Mouse (Mus musculus) liver, postnatal 0 days (tissue): ENCODE data around the gene Appl2. TPM values are rescaled to one million over a fixed set of nuclear protein-coding genes. Genes with fewer than 3 reads are reported as not detected.

Experiments used
- ATAC-seq: fragments of 200-750 bp; cut with Nextera tagmentation; 2 replicates; pipeline ENCODE4 v1.8.0; 2017; ENCODE audit warnings: mild to moderate bottlenecking, moderate library complexity
- DNase-seq: peaks from one replicate; pipeline ENCODE4 v3.0.0-alpha.2; 2016
- H3K27ac ChIP-seq: fragments of 300-500 bp; sonication (generic); 2 replicates; pipeline ENCODE4 v1.5.1; 2014; ENCODE audit warnings: antibody characterized with exemption, moderate library complexity, mild to moderate bottlenecking, low read depth
- H3K27me3 ChIP-seq: fragments of 300-500 bp; sonication (generic); 2 replicates; pipeline ENCODE4 v1.6.1; 2014; ENCODE audit warnings: low read length, control low read depth, mixed read lengths; ENCODE audit not compliant: insufficient read depth
- H3K36me3 ChIP-seq: fragments of 300-500 bp; sonication (generic); replicated peaks from 2 replicates; pipeline ENCODE4 v1.6.1; 2014; ENCODE audit warnings: mild to moderate bottlenecking, control low read depth, low read length, moderate library complexity, mixed read lengths; ENCODE audit not compliant: insufficient read depth
- H3K4me1 ChIP-seq: fragments of 300-500 bp; sonication (generic); 2 replicates; pipeline ENCODE4 v1.6.1; 2014; ENCODE audit warnings: antibody characterized with exemption, mild to moderate bottlenecking, control low read depth; ENCODE audit not compliant: insufficient read depth
- H3K4me2 ChIP-seq: fragments of 300-500 bp; sonication (generic); 2 replicates; pipeline ENCODE4 v1.6.1; 2014; ENCODE audit warnings: low read depth, mild to moderate bottlenecking, low read length, moderate library complexity, mixed read lengths
- H3K4me3 ChIP-seq: fragments of 300-500 bp; sonication (generic); 2 replicates; pipeline ENCODE4 v1.5.1; 2014; ENCODE audit warnings: low read depth, low read length
- H3K9ac ChIP-seq: fragments of 300-500 bp; sonication (generic); replicated peaks from 2 replicates; pipeline ENCODE4 v1.6.1; 2014; ENCODE audit warnings: mild to moderate bottlenecking, moderate library complexity
- H3K9me3 ChIP-seq: fragments of 300-500 bp; sonication (generic); 2 replicates; pipeline ENCODE4 v1.6.1; 2016; ENCODE audit warnings: mild to moderate bottlenecking, control low read depth, low read length, mixed read lengths
- CTCF ChIP-seq: sonication (generic); IDR thresholded peaks from 2 replicates; pipeline ENCODE4 v1.5.1; 2016; ENCODE audit warnings: antibody characterized with exemption, low read depth
- EP300 ChIP-seq: IDR thresholded peaks from 2 replicates; pipeline ENCODE4 v1.6.1; 2016; ENCODE audit warnings: antibody characterized with exemption, low read depth, mild to moderate bottlenecking
- WGBS: fragments of 180-500 bp; shearing (Covaris S2); extraction: QIAGEN DNeasy Blood & Tissue Kit; methylation state at CpG from one replicate; pipeline ENCODE4 v1.1.7; 2014; ENCODE audit not compliant: insufficient replicate concordance; 5-methylcytosine and 5-hydroxymethylcytosine counted together
- polyA plus RNA-seq: library from polyadenylated mRNA; unstranded; fragments of >200 nt; fragmentation: Nextera tagmentation; extraction: Ambion mirVana; gene quantifications from 2 replicates; pipeline ENCODE4 v1.2.1, GENCODE M21; 2015

Gene Appl2
- polyA plus RNA-seq, 1 experiment from 2014 or later, result 9.2 TPM

DNA sequence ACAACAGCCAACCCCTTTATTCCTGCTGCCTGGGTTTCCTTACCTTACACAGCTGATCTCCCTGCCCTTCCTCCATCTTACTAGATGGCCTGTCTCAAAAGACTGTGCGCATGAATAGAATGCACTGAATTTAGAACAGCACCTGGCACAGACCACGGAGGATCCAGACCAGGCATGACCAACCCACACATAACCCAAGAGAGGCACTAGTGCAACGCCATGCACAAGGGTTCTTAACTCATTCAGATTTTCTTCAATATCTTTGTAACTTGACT is 2.9 kb downstream of the Appl2 start:
- DNase-seq (no peak), ATAC-seq (no peak)
- Histone ChIP-seq H3K27ac (peak overlapping the region; percentile 59; the same call in 1 of the 2 replicates), H3K4me2 (0 out of 2 replicates have a peak overlapping the region, but pooled peaks have one; percentile 28), H3K4me3 (no peak overlapping the region), H3K4me1 (peaks cover 44% of the 10 kb centered on the region), H3K9ac (no peak overlapping the region), H3K9me3 (no peaks in the 10 kb centered on the region), H3K27me3 (no peaks in the 10 kb centered on the region), H3K36me3 (no peaks in the 10 kb centered on the region)
- TF ChIP-seq CTCF, result no peak
- TF ChIP-seq EP300, result no peak
- 76% methylated on average over 3 of the region's 3 CpGs for WGBS

DNA sequence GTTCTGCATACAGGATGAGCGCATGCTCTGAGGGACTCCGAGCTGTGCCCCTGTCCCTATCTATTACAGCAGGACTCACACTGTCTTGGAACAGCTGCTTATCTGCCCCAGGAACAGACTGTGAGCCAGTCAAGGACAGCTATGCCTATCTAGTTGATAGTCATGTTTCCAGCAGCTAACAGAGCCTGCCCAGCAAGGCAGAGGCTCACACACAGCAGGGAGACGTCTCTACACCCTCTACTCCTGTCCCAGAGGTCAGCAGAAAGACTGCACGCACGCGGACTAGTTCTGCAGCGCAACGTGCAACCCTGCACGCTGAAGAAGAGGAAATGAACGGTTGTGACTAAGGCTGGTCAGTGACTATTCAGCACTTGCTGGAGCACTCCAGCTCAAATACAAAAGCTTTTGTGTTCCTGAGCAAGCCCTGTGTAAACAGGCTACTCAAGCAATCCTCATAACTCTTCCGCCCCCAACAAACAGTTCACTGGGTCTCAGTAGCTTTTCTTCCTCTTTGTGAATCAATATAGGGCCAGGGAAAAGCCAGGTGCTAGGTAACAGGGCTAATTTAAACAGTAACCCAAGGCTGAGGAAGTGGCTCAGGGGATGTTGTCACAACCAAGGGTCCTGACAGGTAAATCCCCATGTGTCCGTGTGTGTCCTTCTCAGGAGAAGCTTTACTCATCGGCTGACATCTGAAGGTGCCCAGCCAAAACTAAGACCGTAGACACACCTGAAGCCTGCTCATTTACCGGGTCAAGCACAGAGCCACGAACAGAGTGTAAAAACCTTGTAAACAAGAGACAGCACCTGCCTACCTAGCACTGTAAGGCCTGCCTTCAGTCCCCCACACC is 3.4 kb downstream of the Appl2 start:
- peaks cover 44% of the 10 kb centered on the region for H3K4me1 ChIP-seq
- H3K4me2 ChIP-seq, result peak overlapping the region; percentile 28; the same call in 1 of the 2 replicates
- ATAC-seq, result peak; percentile 52
- WGBS, result 24% methylated on average over 16 of the region's 16 CpGs
- DNase-seq, result peak; percentile 38
- H3K4me3 ChIP-seq, result no peak overlapping the region
- H3K36me3 ChIP-seq, result 0 out of 2 replicates have a peak, but pooled peaks cover 1% of the 10 kb centered on the region
- H3K27ac ChIP-seq, result peak overlapping the region; percentile 59
- no peaks in the 10 kb centered on the region for H3K27me3 ChIP-seq
- no peaks in the 10 kb centered on the region for H3K9me3 ChIP-seq
- no peak overlapping the region for H3K9ac ChIP-seq
- peak; percentile 76 for TF ChIP-seq EP300
- no peak for TF ChIP-seq CTCF

DNA sequence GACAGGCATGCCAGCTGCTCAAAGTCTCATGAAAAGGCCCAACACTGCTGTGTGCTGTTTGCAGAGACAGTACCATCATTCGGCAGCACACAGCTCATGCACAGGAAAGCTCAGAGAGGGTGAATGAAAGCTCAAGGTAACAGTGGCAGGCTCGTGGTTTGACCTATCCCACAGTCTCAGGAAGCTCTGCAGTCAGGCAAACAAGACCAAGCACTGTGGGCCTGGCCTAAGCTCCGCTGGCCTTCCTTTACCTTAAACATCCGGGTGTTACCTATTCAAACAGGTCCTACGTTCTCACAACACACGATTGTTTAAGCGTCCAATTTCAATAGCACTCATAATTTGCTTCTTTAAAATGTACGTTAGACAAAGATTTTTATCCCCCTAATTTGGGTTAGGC is 4.4 kb downstream of the Appl2 start:
- no peaks in the 10 kb centered on the region for H3K27me3 ChIP-seq
- peaks cover 42% of the 10 kb centered on the region for H3K4me1 ChIP-seq
- no peak overlapping the region for H3K9ac ChIP-seq
- TF ChIP-seq CTCF (no peak), EP300 (no peak)
- no peak for ATAC-seq
- no peak overlapping the region for H3K4me3 ChIP-seq
- H3K27ac ChIP-seq, result no peak overlapping the region
- H3K36me3 ChIP-seq, result 0 out of 2 replicates have a peak, but pooled peaks cover 5% of the 10 kb centered on the region
- no peak for DNase-seq
- H3K9me3 ChIP-seq, result no peaks in the 10 kb centered on the region
- WGBS, result 41% methylated on average over 8 of the region's 8 CpGs
- H3K4me2 ChIP-seq, result peak overlapping the region; percentile 28; the same call in 1 of the 2 replicates

DNA sequence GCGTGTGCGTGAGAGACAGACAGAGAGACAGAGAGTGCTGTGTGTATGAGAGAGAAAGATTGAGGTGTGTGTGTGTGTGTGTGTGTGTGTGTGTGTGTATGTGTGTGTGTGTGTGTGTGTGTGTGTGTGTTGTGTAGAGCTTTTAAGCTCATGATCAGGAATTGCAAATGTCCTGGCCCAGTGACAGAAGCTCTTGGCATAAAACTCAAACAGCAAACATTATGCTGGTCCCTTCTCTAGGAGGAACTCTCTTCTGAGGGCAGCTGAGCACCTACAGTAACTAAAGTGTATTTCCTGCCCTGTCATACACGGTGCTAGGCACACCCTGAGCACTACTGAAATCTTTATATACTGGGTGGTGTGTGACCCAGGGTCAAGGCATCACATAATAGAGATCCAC is 6.9 kb downstream of the Appl2 start:
- peaks cover 37% of the 10 kb centered on the region for H3K4me1 ChIP-seq
- H3K9me3 ChIP-seq, result no peaks in the 10 kb centered on the region
- H3K27me3 ChIP-seq, result no peaks in the 10 kb centered on the region
- peak overlapping the region; percentile 66; the same call in 1 of the 2 replicates for H3K27ac ChIP-seq
- H3K4me2 ChIP-seq, result no peak overlapping the region
- no peak overlapping the region for H3K9ac ChIP-seq
- 57% methylated on average over 3 of the region's 3 CpGs for WGBS
- 0 out of 2 replicates have a peak, but pooled peaks cover 5% of the 10 kb centered on the region for H3K36me3 ChIP-seq
- ATAC-seq (0 out of 2 replicates have a peak, but pooled peaks have one; percentile 7), DNase-seq (peak; percentile 47)
- no peak overlapping the region for H3K4me3 ChIP-seq
- TF ChIP-seq CTCF (no peak), EP300 (no peak)

DNA sequence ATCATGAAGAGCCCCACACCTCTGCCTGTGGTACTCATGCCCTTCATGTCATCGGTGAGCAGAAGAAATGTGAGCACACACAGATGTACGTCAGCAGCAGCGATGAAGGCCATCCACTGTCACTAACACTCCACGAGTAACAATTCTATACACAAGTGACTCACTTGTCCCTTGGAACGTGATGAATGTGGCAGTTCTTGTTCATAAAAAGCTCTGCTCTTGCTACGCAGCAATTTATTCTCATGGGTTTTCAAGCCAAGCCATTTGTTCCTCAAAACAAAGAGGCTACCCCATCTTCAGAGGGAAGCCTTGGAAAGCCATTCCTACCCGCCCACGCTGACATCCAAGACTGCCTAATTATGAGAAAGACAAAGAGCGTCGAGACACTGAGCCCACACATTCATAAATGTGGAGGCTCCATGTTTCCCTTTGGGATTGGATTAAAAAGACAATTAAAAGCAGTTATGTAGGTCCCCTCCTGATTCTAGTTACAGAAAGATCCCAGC is 8.6 kb downstream of the Appl2 start:
- DNase-seq, result no peak
- WGBS, result 83% methylated on average over 10 of the region's 10 CpGs

DNA sequence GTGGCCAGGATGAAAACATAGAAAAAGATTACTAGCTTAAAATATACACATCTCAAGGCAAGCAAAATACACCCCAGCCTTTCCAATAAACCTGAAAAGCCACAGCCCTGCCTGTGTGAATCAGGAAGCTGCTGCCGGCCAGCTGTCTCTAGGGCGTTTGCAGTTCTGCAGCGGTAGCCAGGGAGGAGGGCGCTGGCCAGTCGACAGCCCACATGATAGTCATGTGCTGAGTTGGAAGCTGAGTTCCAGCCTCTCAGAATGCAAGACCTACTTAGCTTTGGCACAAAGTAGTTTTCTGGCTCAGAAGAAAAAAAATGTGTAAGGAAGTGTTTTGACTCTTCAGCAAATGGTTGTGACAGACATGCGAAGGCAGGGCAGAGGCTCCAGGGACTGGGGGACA is 11.2 kb downstream of the Appl2 start:
- 14% methylated on average over 6 of the region's 6 CpGs for WGBS
- Histone ChIP-seq H3K9ac (no peak overlapping the region), H3K36me3 (0 out of 2 replicates have a peak, but pooled peaks cover 5% of the 10 kb centered on the region), H3K4me2 (no peak overlapping the region), H3K27ac (peak overlapping the region; percentile 57; the same call in 1 of the 2 replicates), H3K4me3 (no peak overlapping the region), H3K27me3 (no peaks in the 10 kb centered on the region), H3K4me1 (peaks cover 13% of the 10 kb centered on the region), H3K9me3 (no peaks in the 10 kb centered on the region)
- peak; percentile 57 for DNase-seq
- TF ChIP-seq CTCF (no peak), EP300 (no peak)
- ATAC-seq, result peak; percentile 71

More for the DNA sequence above, 8.6 kb downstream of the Appl2 start:
- Histone ChIP-seq H3K9ac (no peak overlapping the region), H3K4me1 (peaks cover 25% of the 10 kb centered on the region), H3K36me3 (0 out of 2 replicates have a peak, but pooled peaks cover 5% of the 10 kb centered on the region), H3K27me3 (no peaks in the 10 kb centered on the region), H3K9me3 (no peaks in the 10 kb centered on the region), H3K4me2 (no peak overlapping the region), H3K27ac (no peak overlapping the region), H3K4me3 (no peak overlapping the region)
- TF ChIP-seq EP300 (no peak), CTCF (no peak)
- no peak for ATAC-seq
